Mouse (Mus musculus): Measurements from ENCODE around the gene Gstp3.
A peak's percentile ranks its signal among the peaks of the same experiment; 100 is the strongest.
"Not testable (repeated sequence)": the region's sequence is repeated elsewhere in the genome, so short reads cannot be mapped to it uniquely, and the experiment has no call there.

The Gstp3 gene

DNA sequence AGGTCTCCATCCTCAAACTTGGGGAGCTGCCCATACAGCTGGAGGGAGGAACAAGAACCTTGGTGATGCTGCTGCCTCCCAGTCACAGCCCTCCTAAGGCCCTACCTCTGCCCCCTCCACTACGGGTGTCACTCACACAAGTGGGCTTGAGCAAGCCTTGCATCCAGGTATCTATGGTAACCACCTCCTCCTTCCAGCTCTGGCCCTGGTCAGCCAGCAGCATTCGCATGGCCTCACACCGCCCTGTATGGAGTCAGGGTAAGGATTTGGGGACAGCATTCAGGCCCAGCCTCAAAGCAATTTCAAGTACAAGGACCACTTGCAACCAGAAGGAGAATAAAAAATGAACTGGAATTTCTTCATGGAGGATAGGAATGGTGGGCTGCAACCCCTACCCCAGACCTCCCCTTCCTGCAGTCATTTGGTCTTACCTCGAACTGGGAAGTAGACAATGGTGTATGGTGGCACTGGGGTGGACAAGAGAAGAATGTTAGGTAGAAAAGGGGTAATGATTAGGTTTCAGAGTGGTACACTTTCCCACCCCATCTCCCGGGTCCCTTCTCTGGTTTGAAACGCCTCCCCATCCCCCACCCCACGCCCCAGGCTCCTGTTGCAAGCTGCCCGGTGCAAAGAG, 22.1 kb downstream of the Gstp3 start:
- not testable (repeated sequence) for DNase-seq

GRCm38 (mm10) chr19:4036327-4037045, 22.9 kb downstream of the Gstp3 start:
- no peak for DNase-seq

DNA sequence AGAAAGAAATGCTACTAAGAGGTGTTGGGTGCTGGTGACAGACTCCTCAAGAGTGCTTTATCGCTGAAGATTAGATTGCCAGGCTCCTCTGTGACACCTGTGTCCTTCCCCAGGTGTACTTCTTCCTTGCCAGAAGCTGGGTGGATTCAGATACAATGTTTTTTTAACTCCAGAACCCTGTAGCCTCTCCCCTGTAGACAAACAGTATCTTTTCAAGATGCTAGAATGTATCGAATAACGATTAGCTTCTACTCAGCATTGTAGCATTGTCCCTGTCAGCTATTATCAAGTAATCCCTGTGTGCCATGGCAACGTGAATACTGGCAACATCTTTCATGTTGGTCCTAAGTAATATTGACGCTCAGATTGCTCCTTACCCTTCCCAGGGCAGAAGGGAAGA, 25.6 kb downstream of the Gstp3 start:
- DNase-seq: no peak

DNA sequence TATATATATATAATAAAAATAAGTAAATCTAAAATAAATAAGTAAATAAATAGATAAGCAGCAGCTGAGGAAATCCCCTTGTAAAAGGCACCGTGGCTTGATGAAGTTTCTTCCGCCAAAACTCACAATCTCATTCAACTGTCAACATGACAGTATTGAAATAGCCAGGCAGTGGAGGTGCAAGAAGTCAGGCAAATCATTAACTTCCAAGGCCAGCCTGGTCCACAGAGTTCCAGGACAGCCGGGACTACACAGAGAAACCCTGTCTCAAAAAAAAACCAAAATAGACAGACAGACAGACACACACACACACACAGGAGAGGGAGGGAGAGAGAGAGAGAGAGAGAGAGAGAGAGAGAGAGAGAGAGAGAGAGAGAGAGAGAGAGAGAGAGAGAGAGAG, 26.1 kb downstream of the Gstp3 start:
- DNase-seq: no peak

DNA sequence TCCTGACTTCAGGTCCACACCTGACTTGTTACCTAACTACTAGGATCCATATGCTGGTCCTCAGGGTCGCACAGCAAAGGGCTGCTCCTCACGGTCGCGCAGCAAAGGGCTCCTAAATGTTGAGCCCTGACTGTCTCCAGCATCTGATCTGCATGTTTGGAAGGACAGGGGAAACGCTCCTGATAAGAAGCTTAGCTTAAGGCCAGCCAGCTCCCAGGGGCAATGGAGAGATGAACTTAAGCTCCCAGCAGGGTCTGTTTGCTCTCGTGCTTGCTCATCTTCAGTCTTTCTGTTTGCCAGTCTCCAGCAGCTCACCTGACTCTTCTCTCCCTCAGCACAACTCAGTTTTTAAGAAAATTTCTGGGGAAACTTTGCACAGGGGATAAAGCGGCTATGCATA, 26.7 kb downstream of the Gstp3 start:
- no peak for DNase-seq

- no peak for DNase-seq
Measured at GRCm38 (mm10) chr19:4027576-4027975, 31.8 kb downstream of the Gstp3 start.

GRCm38 (mm10) chr19:4023185-4023584, 36.2 kb downstream of the Gstp3 start:
- DNase-seq: no peak

GRCm38 (mm10) chr19:4018743-4019583, 40.4 kb downstream of the Gstp3 start:
- peak; percentile 82 to 89 for DNase-seq

- DNase-seq: no peak
Measured at GRCm38 (mm10) chr19:4017921-4018587, 41.3 kb downstream of the Gstp3 start.

GRCm38 (mm10) chr19:4015635-4016034, 43.7 kb downstream of the Gstp3 start:
- no peak for DNase-seq

- DNase-seq: no peak
Measured at GRCm38 (mm10) chr19:4014802-4015201, 44.6 kb downstream of the Gstp3 start.

DNA sequence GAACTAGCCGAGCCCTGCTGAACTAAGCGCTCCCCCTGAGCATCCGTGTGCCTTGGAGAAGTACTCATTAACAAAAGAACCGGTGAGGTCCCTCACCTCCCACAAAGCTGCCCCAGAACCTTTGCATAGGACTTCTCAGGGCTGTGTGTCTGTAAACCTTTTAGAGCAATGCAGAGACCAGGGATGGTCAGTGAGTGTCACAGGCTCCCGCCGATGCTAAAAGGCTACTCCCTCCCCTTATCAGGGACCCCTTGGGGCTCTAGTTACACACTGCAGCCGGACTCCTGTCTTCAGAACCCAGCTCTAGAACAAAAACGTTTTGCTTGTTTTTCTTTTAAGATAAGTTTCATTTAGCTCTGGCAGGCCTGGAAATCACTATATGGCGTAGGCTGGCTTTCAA, 46.3 kb downstream of the Gstp3 start:
- no peak for DNase-seq

- DNase-seq: peak; percentile 96
Measured at GRCm38 (mm10) chr19:4012432-4013022, 46.8 kb downstream of the Gstp3 start, which contains the start of gene Ndufv1. Gene Ndufv1, minus strand, starts transcription at chr19:4012806.

- no peak for DNase-seq
Measured at GRCm38 (mm10) chr19:4011086-4011485, 48.3 kb downstream of the Gstp3 start.

All from cerebellum, postnatal 25 days (tissue).